Mouse (Mus musculus) cerebellum, adult 11 months (tissue): ENCODE data around the gene Casp7.
A peak's percentile ranks its signal among the peaks of the same experiment; 100 is the strongest.

Experiments used
- DNase-seq: peaks from one replicate; pipeline ENCODE4 v3.0.0; 2022

Gene Casp7

GRCm38 (mm10) chr19:56425492-56425891 lies 28.6 kb downstream of the Casp7 start:
- DNase-seq = no peak

GRCm38 (mm10) chr19:56430369-56430768 lies 33.4 kb downstream of the Casp7 start:
- no peak for DNase-seq

GRCm38 (mm10) chr19:56432706-56433105 lies 35.8 kb downstream of the Casp7 start:
- no peak for DNase-seq

GRCm38 (mm10) chr19:56433581-56433980 lies 36.7 kb downstream of the Casp7 start:
- DNase-seq = no peak

GRCm38 (mm10) chr19:56436380-56436779 lies 39.5 kb downstream of the Casp7 start:
- DNase-seq = peak; percentile 21

GRCm38 (mm10) chr19:56438357-56439071 lies 41.6 kb downstream of the Casp7 start:
- no peak for DNase-seq

- DNase-seq = no peak
Observed at GRCm38 (mm10) chr19:56439072-56439434, 42.1 kb downstream of the Casp7 start.

- DNase-seq = no peak
Observed at GRCm38 (mm10) chr19:56443445-56443844, 46.5 kb downstream of the Casp7 start.

- DNase-seq = no peak
Observed at GRCm38 (mm10) chr19:56448784-56449183, 51.9 kb downstream of the Casp7 start.

GRCm38 (mm10) chr19:56449537-56449936 lies 52.6 kb downstream of the Casp7 start:
- DNase-seq = no peak

- no peak for DNase-seq
Observed at GRCm38 (mm10) chr19:56450892-56451291, 54.0 kb downstream of the Casp7 start.

GRCm38 (mm10) chr19:56451867-56452266 lies 54.9 kb downstream of the Casp7 start:
- no peak for DNase-seq

- no peak for DNase-seq
Observed at GRCm38 (mm10) chr19:56452421-56452820, 55.5 kb downstream of the Casp7 start.

- no peak for DNase-seq
Observed at GRCm38 (mm10) chr19:56454862-56455261, 57.9 kb downstream of the Casp7 start.

- peak; percentile 26 for DNase-seq
Observed at GRCm38 (mm10) chr19:56455369-56455768, 58.4 kb downstream of the Casp7 start.

GRCm38 (mm10) chr19:56457569-56457968 lies 60.6 kb downstream of the Casp7 start:
- no peak for DNase-seq

- DNase-seq = no peak
Observed at GRCm38 (mm10) chr19:56459154-56460050, 62.5 kb downstream of the Casp7 start.

GRCm38 (mm10) chr19:56460241-56460640 lies 63.3 kb downstream of the Casp7 start:
- no peak for DNase-seq

GRCm38 (mm10) chr19:56461522-56462101 lies 64.7 kb downstream of the Casp7 start, which contains the start of gene Plekhs1:
TSS of gene Plekhs1 (plus strand) at chr19:56461640.
- DNase-seq = no peak

- DNase-seq = no peak
Observed at GRCm38 (mm10) chr19:56462786-56463185, 65.9 kb downstream of the Casp7 start.

GRCm38 (mm10) chr19:56466486-56466885 lies 69.6 kb downstream of the Casp7 start:
- DNase-seq = no peak

- DNase-seq = no peak
Observed at GRCm38 (mm10) chr19:56470286-56471020, 73.5 kb downstream of the Casp7 start.

- no peak for DNase-seq
Observed at GRCm38 (mm10) chr19:56471934-56472333, 75.0 kb downstream of the Casp7 start.
